Mouse (Mus musculus) intestine, postnatal 0 days (tissue): ENCODE measurements around the gene Smg6. TPM values are rescaled to one million over a fixed set of nuclear protein-coding genes. Genes with fewer than 3 reads are reported as not detected.
A peak's percentile ranks its signal among the peaks of the same experiment; 100 is the strongest.

Experiments used
- ATAC-seq: fragments of 200-750 bp; cut with Nextera tagmentation; 2 replicates; pipeline ENCODE4 v1.8.0; 2017; ENCODE audit warnings: mild to moderate bottlenecking, moderate TSS enrichment, moderate library complexity
- H3K27ac ChIP-seq: fragments of 300-500 bp; sonication (generic); 2 replicates; pipeline ENCODE4 v1.5.1; 2014; ENCODE audit warnings: mild to moderate bottlenecking, low read depth, low read length, moderate library complexity
- H3K27me3 ChIP-seq: fragments of 300-500 bp; sonication (generic); replicated peaks from 2 replicates; pipeline ENCODE4 v1.6.1; 2014; ENCODE audit warnings: low read length, mixed read lengths; ENCODE audit not compliant: control insufficient read depth, insufficient read depth
- H3K36me3 ChIP-seq: fragments of 300-500 bp; sonication (generic); 2 replicates; pipeline ENCODE4 v1.6.1; 2014; ENCODE audit warnings: mild to moderate bottlenecking, moderate library complexity; ENCODE audit not compliant: control insufficient read depth, insufficient read depth
- H3K4me1 ChIP-seq: fragments of 300-500 bp; sonication (generic); replicated peaks from 2 replicates; pipeline ENCODE4 v1.6.1; 2014; ENCODE audit warnings: antibody characterized with exemption, low read length, mixed read lengths; ENCODE audit not compliant: control insufficient read depth, insufficient read depth
- H3K4me2 ChIP-seq: fragments of 300-500 bp; sonication (generic); replicated peaks from 2 replicates; pipeline ENCODE4 v1.6.1; 2014; ENCODE audit warnings: low read depth, mild to moderate bottlenecking, moderate library complexity
- H3K4me3 ChIP-seq: fragments of 300-500 bp; sonication (generic); 2 replicates; pipeline ENCODE4 v1.5.1; 2014; ENCODE audit warnings: low read depth, low read length
- H3K9ac ChIP-seq: fragments of 300-500 bp; sonication (generic); 2 replicates; pipeline ENCODE4 v1.6.1; 2014; ENCODE audit warnings: mild to moderate bottlenecking, low read depth, low read length
- H3K9me3 ChIP-seq: fragments of 300-500 bp; sonication (generic); 2 replicates; pipeline ENCODE4 v1.6.1; 2016; ENCODE audit warnings: mixed run types; ENCODE audit not compliant: control insufficient read depth
- CTCF ChIP-seq: sonication (generic); IDR thresholded peaks from 2 replicates; pipeline ENCODE4 v1.5.1; 2016; ENCODE audit warnings: low read depth, mild to moderate bottlenecking, control low read depth, antibody characterized with exemption, moderate library complexity
- WGBS: fragments of 180-500 bp; shearing (Covaris S2); extraction: QIAGEN DNeasy Blood & Tissue Kit; methylation state at CpG from one replicate; pipeline ENCODE4 v1.1.7; 2014; 5-methylcytosine and 5-hydroxymethylcytosine counted together
- polyA plus RNA-seq: library from polyadenylated mRNA; unstranded; fragments of >200 nt; fragmentation: Nextera tagmentation; extraction: Ambion mirVana; gene quantifications from 2 replicates; pipeline ENCODE4 v1.2.1, GENCODE M21; 2015

Smg6 gene
- polyA plus RNA-seq, 1 experiment from 2014 or later = 6.5 TPM

GRCm38 (mm10) chr11:75026977-75027376, 101.4 kb downstream of the Smg6 start:
- no peak overlapping the region for H3K9ac ChIP-seq
- ATAC-seq = no peak
- no peak for TF ChIP-seq CTCF
- WGBS = 52% methylated on average over 3 of the region's 3 CpGs
- no peak overlapping the region for H3K4me2 ChIP-seq
- no peaks in the 10 kb centered on the region for H3K4me1 ChIP-seq
- no peaks in the 10 kb centered on the region for H3K9me3 ChIP-seq
- H3K27ac ChIP-seq = no peak overlapping the region
- no peaks in the 10 kb centered on the region for H3K27me3 ChIP-seq
- no peak overlapping the region for H3K4me3 ChIP-seq
- H3K36me3 ChIP-seq = no peaks in the 10 kb centered on the region

DNA sequence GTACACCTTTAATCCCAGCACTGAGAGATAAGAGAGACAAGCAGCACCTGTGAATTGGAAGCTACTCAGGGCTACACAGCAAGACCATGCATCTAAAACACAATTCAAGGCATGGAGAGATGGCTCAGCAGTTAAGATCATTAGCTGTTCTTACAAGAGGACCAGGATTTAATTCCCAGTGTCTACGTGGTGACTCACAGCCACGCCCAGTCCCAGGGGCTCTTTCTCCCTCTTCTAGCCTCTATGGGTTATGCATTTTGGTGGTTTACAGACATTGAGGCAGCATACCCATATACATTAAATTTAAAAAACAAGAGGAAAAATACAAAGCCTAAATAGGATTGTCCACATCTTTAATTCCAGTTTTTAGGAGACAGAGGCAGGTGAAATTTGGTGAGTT, 102.0 kb downstream of the Smg6 start:
- H3K9ac ChIP-seq = no peak overlapping the region
- H3K4me2 ChIP-seq = no peak overlapping the region
- no peak overlapping the region for H3K27ac ChIP-seq
- no peaks in the 10 kb centered on the region for H3K9me3 ChIP-seq
- no peaks in the 10 kb centered on the region for H3K36me3 ChIP-seq
- H3K4me3 ChIP-seq = no peak overlapping the region
- H3K27me3 ChIP-seq = no peaks in the 10 kb centered on the region
- ATAC-seq = no peak
- TF ChIP-seq CTCF = no peak
- 50% methylated on average over 2 of the region's 2 CpGs for WGBS
- no peaks in the 10 kb centered on the region for H3K4me1 ChIP-seq

DNA sequence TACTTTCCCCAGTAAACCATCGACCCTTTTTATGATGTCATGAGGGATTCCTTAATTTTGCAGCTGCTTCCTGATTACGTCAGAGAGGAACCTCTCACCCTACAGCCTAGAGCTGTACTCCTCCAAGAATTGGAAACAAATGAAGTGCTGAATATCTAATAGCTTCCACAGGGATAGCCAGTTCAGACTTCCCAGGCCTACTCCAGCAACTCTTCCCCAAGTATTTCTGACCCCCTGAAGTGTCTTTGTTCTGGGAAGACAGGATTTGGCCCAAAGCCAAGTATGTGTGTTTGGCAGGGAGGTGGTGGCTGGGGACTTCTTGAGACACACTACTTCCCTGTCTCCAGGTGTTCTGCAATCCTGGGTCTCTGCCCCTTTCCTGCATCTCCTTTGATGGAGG, 105.6 kb downstream of the Smg6 start:
- no peak overlapping the region for H3K4me2 ChIP-seq
- no peaks in the 10 kb centered on the region for H3K9me3 ChIP-seq
- no peak overlapping the region for H3K4me3 ChIP-seq
- H3K27ac ChIP-seq = no peak overlapping the region
- no peak for TF ChIP-seq CTCF
- 22% methylated on average over 2 of the region's 2 CpGs for WGBS
- no peak overlapping the region for H3K9ac ChIP-seq
- H3K36me3 ChIP-seq = no peaks in the 10 kb centered on the region
- no peaks in the 10 kb centered on the region for H3K27me3 ChIP-seq
- no peaks in the 10 kb centered on the region; the same call in 1 of the 2 replicates for H3K4me1 ChIP-seq
- ATAC-seq = no peak

DNA sequence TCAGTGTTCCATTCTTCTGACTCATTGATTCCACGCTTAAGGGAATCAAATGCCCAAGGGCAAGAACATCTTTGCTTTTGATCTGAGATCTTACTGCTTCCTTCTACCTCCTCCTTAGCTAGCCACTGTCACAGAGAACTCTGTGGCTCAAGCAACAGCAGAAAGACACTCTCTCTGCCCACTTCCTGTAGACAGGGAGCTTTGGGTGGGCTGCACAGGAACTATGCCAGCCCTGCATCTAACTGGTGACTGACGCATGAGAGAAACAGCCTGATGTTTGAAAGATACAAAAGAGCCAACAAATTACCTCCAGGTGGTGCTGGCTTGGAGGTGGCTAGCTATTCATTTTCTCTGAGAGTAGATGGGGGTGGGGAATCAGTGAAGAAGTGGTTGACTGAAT, 107.3 kb downstream of the Smg6 start:
- no peak overlapping the region for H3K27ac ChIP-seq
- H3K4me1 ChIP-seq = no peaks in the 10 kb centered on the region; the same call in 1 of the 2 replicates
- H3K27me3 ChIP-seq = no peaks in the 10 kb centered on the region
- no peak for TF ChIP-seq CTCF
- H3K36me3 ChIP-seq = no peaks in the 10 kb centered on the region
- no peak overlapping the region for H3K9ac ChIP-seq
- no peaks in the 10 kb centered on the region for H3K9me3 ChIP-seq
- H3K4me2 ChIP-seq = no peak overlapping the region
- no peak overlapping the region for H3K4me3 ChIP-seq
- no peak for ATAC-seq
- 79% methylated on average over 2 of the region's 2 CpGs for WGBS

DNA sequence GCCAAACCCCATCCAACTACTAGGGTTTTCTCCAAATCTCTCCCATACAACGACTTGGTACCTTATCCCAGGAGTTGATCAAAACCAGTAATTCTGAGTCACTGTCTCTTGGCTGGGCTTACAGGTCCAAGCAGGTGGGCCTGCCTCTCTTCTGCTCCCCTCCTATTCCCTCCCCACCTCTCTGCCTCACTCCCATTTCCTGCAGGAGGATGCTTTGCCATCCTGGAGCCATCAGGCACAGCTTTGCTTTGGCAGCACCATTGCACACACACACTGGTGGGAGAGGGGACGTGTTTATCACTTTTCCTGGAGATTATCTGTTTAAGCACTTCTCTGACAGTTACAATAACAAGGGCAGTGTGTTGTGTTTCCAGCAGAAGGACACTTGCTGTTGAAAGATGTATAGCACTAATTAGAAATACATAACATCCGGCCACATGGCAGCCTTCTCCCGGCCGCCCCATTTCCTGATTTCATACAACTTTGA, 108.0 kb downstream of the Smg6 start:
- Histone ChIP-seq H3K4me2 (no peak overlapping the region; the same call in 1 of the 2 replicates), H3K9ac (no peak overlapping the region), H3K9me3 (no peaks in the 10 kb centered on the region), H3K4me1 (no peaks in the 10 kb centered on the region; the same call in 1 of the 2 replicates), H3K4me3 (no peak overlapping the region), H3K27me3 (no peaks in the 10 kb centered on the region), H3K27ac (0 out of 2 replicates have a peak overlapping the region, but pooled peaks have one; percentile 8), H3K36me3 (peaks cover 3% of the 10 kb centered on the region; the same call in 1 of the 2 replicates)
- no peak for TF ChIP-seq CTCF
- no peak for ATAC-seq
- 57% methylated on average over 5 of the region's 5 CpGs for WGBS

DNA sequence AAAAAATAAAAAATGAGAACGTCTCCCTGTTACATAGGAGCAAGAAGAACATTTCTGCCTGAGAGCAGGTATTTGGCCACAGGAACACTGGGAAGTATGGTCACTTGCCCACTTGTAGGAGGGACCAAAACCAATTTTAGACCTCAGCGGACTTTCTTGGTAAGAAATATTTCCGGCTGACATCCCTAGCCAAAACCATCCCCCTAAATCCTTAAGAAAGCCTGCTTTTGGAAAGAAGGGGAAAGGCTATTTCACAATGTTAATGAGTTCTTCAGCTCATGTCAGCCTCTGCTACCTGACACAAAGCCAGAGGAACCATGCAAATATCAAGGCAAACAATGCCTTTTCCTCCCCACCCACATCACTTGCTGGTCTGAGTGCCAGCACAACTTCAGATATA, 108.5 kb downstream of the Smg6 start:
- H3K9ac ChIP-seq = no peak overlapping the region
- peaks cover 4% of the 10 kb centered on the region; the same call in 1 of the 2 replicates for H3K36me3 ChIP-seq
- H3K9me3 ChIP-seq = no peaks in the 10 kb centered on the region
- H3K27me3 ChIP-seq = no peaks in the 10 kb centered on the region
- H3K4me1 ChIP-seq = no peaks in the 10 kb centered on the region; the same call in 1 of the 2 replicates
- no peak for TF ChIP-seq CTCF
- H3K4me2 ChIP-seq = no peak overlapping the region
- no peak overlapping the region for H3K4me3 ChIP-seq
- 63% methylated on average over 3 of the region's 3 CpGs for WGBS
- no peak for ATAC-seq
- H3K27ac ChIP-seq = 0 out of 2 replicates have a peak overlapping the region, but pooled peaks have one; percentile 8
